Mouse (Mus musculus) hematopoietic stem cell, adult 5-6 weeks (primary cell): ENCODE data around the gene Flna. TPM values are rescaled to one million over a fixed set of nuclear protein-coding genes. Genes with fewer than 3 reads are reported as not detected.

Source experiments
- total RNA-seq: library from RNA; stranded (forward); fragments of 172-1452, 232-1000 nt; gene quantifications from 2 replicates; pipeline ENCODE4 v1.2.3, GENCODE M21; 2017

Flna gene
- total RNA-seq, 1 experiment from 2014 or later = 446 TPM

Other genes with a start within 250 kb of the Flna start
- gene Irak1, start 225.9 kb downstream of the Flna start, total RNA-seq = 60.8 and 66.2 TPM in 2 replicates
- gene Opn1mw, start 122.4 kb downstream of the Flna start, total RNA-seq = not detected in 2 replicates
- 20.2 and 31.3 TPM in 2 replicates for gene Mecp2, start 114.5 kb downstream of the Flna start, total RNA-seq
- not detected in 2 replicates for gene Tex28, start 82.0 kb downstream of the Flna start, total RNA-seq
- gene Tktl1, start 72.6 kb downstream of the Flna start, total RNA-seq = 0.50 and 0.56 TPM in 2 replicates
- gene Emd, start 4.9 kb upstream of the Flna start, total RNA-seq = 83.7 and 99.9 TPM in 2 replicates
- gene Rpl10, start 21.0 kb upstream of the Flna start, total RNA-seq = 1,106 and 1,575 TPM in 2 replicates
- 29.6 and 50.0 TPM in 2 replicates for gene Taz, start 32.1 kb upstream of the Flna start, total RNA-seq
- 18.4 and 28.7 TPM in 2 replicates for gene Dnase1l1, start 32.5 kb upstream of the Flna start, total RNA-seq
- gene Atp6ap1, start 47.3 kb upstream of the Flna start, total RNA-seq = 156 and 166 TPM in 2 replicates
- 34.8 and 61.8 TPM in 2 replicates for gene Gdi1, start 55.2 kb upstream of the Flna start, total RNA-seq
- gene Fam50a, start 63.2 kb upstream of the Flna start, total RNA-seq = 36.0 and 53.9 TPM in 2 replicates
- gene Plxna3, start 79.2 kb upstream of the Flna start, total RNA-seq = 6.0 and 6.2 TPM in 2 replicates
- 19.5 and 34.1 TPM in 2 replicates for gene Lage3, start 103.8 kb upstream of the Flna start, total RNA-seq
- gene Ubl4a, start 123.4 kb upstream of the Flna start, total RNA-seq = 20.8 and 25.7 TPM in 2 replicates
- gene Slc10a3, start 123.5 kb upstream of the Flna start, total RNA-seq = 9.7 and 11.3 TPM in 2 replicates
- 12.6 and 15.8 TPM in 2 replicates for gene Fam3a, start 143.5 kb upstream of the Flna start, total RNA-seq
- gene Ikbkg, start 143.5 kb upstream of the Flna start, total RNA-seq = 40.7 and 50.7 TPM in 2 replicates
- gene G6pdx, start 179.4 kb upstream of the Flna start, total RNA-seq = 54.5 and 63.1 TPM in 2 replicates
- gene Gm6880, start 231.6 kb upstream of the Flna start, total RNA-seq = not detected in 2 replicates